Mouse (Mus musculus): ENCODE results near the gene Ugt1a6a.

GRCm38 (mm10) chr1:88266123-88266522 lies 131.5 kb downstream of the Ugt1a6a start:
- TF ChIP-seq CHD2 (IDR thresholded peaks at IDR 0.05; ENCODE audit: low read depth, low read length) (no peak), ZC3H11A (IDR thresholded peaks at IDR 0.05; ENCODE audit: borderline replicate concordance, low read depth, low read length) (no peak), ZNF384 (IDR thresholded peaks at IDR 0.05; ENCODE audit: low read depth, low read length) (no peak), HCFC1 (IDR thresholded peaks at IDR 0.05; ENCODE audit: borderline replicate concordance, insufficient read depth, low read length) (no peak), MAFK (IDR thresholded peaks at IDR 0.05; ENCODE audit: insufficient read depth, low read depth, low read length) (no peak)

All from ES-E14 (cell line).